Mouse (Mus musculus) liver, postnatal 0 days (tissue): Measurements from ENCODE around the gene Tnni3k. TPM values are rescaled to one million over a fixed set of nuclear protein-coding genes. Genes with fewer than 3 reads are reported as not detected.

Source experiments
- ATAC-seq: fragments of 200-750 bp; cut with Nextera tagmentation; 2 replicates; pipeline ENCODE4 v1.8.0; 2017; ENCODE audit warnings: mild to moderate bottlenecking, moderate library complexity
- DNase-seq: peaks from one replicate; pipeline ENCODE4 v3.0.0-alpha.2; 2016
- H3K27ac ChIP-seq: fragments of 300-500 bp; sonication (generic); 2 replicates; pipeline ENCODE4 v1.5.1; 2014; ENCODE audit warnings: antibody characterized with exemption, moderate library complexity, mild to moderate bottlenecking, low read depth
- H3K27me3 ChIP-seq: fragments of 300-500 bp; sonication (generic); 2 replicates; pipeline ENCODE4 v1.6.1; 2014; ENCODE audit warnings: low read length, control low read depth, mixed read lengths; ENCODE audit not compliant: insufficient read depth
- H3K36me3 ChIP-seq: fragments of 300-500 bp; sonication (generic); replicated peaks from 2 replicates; pipeline ENCODE4 v1.6.1; 2014; ENCODE audit warnings: mild to moderate bottlenecking, control low read depth, low read length, moderate library complexity, mixed read lengths; ENCODE audit not compliant: insufficient read depth
- H3K4me1 ChIP-seq: fragments of 300-500 bp; sonication (generic); 2 replicates; pipeline ENCODE4 v1.6.1; 2014; ENCODE audit warnings: antibody characterized with exemption, mild to moderate bottlenecking, control low read depth; ENCODE audit not compliant: insufficient read depth
- H3K4me2 ChIP-seq: fragments of 300-500 bp; sonication (generic); 2 replicates; pipeline ENCODE4 v1.6.1; 2014; ENCODE audit warnings: low read depth, mild to moderate bottlenecking, low read length, moderate library complexity, mixed read lengths
- H3K4me3 ChIP-seq: fragments of 300-500 bp; sonication (generic); 2 replicates; pipeline ENCODE4 v1.5.1; 2014; ENCODE audit warnings: low read depth, low read length
- H3K9ac ChIP-seq: fragments of 300-500 bp; sonication (generic); replicated peaks from 2 replicates; pipeline ENCODE4 v1.6.1; 2014; ENCODE audit warnings: mild to moderate bottlenecking, moderate library complexity
- H3K9me3 ChIP-seq: fragments of 300-500 bp; sonication (generic); 2 replicates; pipeline ENCODE4 v1.6.1; 2016; ENCODE audit warnings: mild to moderate bottlenecking, control low read depth, low read length, mixed read lengths
- CTCF ChIP-seq: sonication (generic); IDR thresholded peaks from 2 replicates; pipeline ENCODE4 v1.5.1; 2016; ENCODE audit warnings: antibody characterized with exemption, low read depth
- EP300 ChIP-seq: IDR thresholded peaks from 2 replicates; pipeline ENCODE4 v1.6.1; 2016; ENCODE audit warnings: antibody characterized with exemption, low read depth, mild to moderate bottlenecking
- WGBS: fragments of 180-500 bp; shearing (Covaris S2); extraction: QIAGEN DNeasy Blood & Tissue Kit; methylation state at CpG from one replicate; pipeline ENCODE4 v1.1.7; 2014; ENCODE audit not compliant: insufficient replicate concordance; 5-methylcytosine and 5-hydroxymethylcytosine counted together
- polyA plus RNA-seq: library from polyadenylated mRNA; unstranded; fragments of >200 nt; fragmentation: Nextera tagmentation; extraction: Ambion mirVana; gene quantifications from 2 replicates; pipeline ENCODE4 v1.2.1, GENCODE M21; 2015

The Tnni3k gene
- polyA plus RNA-seq, 1 experiment from 2014 or later: not detected

- Histone ChIP-seq H3K27me3 (no peaks in the 10 kb centered on the region), H3K4me2 (no peak overlapping the region), H3K27ac (no peak overlapping the region), H3K4me3 (no peak overlapping the region), H3K9ac (no peak overlapping the region), H3K9me3 (no peaks in the 10 kb centered on the region), H3K4me1 (no peaks in the 10 kb centered on the region), H3K36me3 (no peaks in the 10 kb centered on the region)
- DNase-seq (no peak), ATAC-seq (no peak)
- TF ChIP-seq EP300 (no peak), CTCF (no peak)
- 46% methylated on average over 2 of the region's 2 CpGs for WGBS
Measured at GRCm38 (mm10) chr3:154815606-154816005, 239.6 kb downstream of the Tnni3k start.

GRCm38 (mm10) chr3:154812893-154813292, 242.3 kb downstream of the Tnni3k start:
- H3K4me3 ChIP-seq: no peak overlapping the region
- no peaks in the 10 kb centered on the region for H3K4me1 ChIP-seq
- TF ChIP-seq CTCF (no peak), EP300 (no peak)
- DNase-seq (no peak), ATAC-seq (no peak)
- H3K27ac ChIP-seq: no peak overlapping the region
- H3K36me3 ChIP-seq: no peaks in the 10 kb centered on the region
- no peak overlapping the region for H3K4me2 ChIP-seq
- H3K27me3 ChIP-seq: no peaks in the 10 kb centered on the region
- H3K9me3 ChIP-seq: no peaks in the 10 kb centered on the region
- no peak overlapping the region for H3K9ac ChIP-seq
- WGBS: 31% methylated on average over 1 of the region's 1 CpGs

DNA sequence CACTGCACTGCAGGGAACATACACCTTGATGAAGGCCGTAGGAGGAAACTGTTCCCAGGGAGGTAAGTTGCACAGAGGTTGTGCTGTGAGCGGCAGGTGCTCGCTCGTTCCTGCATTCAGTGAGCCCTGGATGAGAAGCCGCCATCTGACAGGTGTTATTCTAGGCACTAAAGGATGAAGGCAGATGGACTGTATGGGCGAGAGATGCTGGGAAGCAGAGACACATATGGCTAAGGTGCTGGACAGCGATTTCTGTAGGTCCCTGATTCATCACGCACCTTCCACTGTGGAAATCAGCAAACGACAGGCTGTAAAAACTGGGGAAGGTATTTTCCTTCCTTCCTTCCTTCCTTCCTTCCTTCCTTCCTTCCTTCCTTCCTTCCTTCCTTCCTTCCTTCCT, 243.4 kb downstream of the Tnni3k start:
- 62% methylated on average over 9 of the region's 9 CpGs for WGBS
- ATAC-seq (no peak), DNase-seq (no peak)
- Histone ChIP-seq H3K36me3 (no peaks in the 10 kb centered on the region), H3K9ac (no peak overlapping the region), H3K4me1 (no peaks in the 10 kb centered on the region), H3K27me3 (no peaks in the 10 kb centered on the region), H3K4me2 (no peak overlapping the region), H3K9me3 (no peaks in the 10 kb centered on the region), H3K27ac (no peak overlapping the region), H3K4me3 (no peak overlapping the region)
- TF ChIP-seq EP300 (no peak), CTCF (no peak)

- Histone ChIP-seq H3K4me1 (no peaks in the 10 kb centered on the region), H3K36me3 (no peaks in the 10 kb centered on the region), H3K9ac (no peak overlapping the region), H3K27me3 (no peaks in the 10 kb centered on the region), H3K9me3 (no peaks in the 10 kb centered on the region), H3K4me2 (no peak overlapping the region), H3K27ac (no peak overlapping the region), H3K4me3 (no peak overlapping the region)
- no peak for TF ChIP-seq EP300
- no peak for TF ChIP-seq CTCF
- WGBS: 49% methylated on average over 9 of the region's 9 CpGs
- DNase-seq: no peak
- no peak for ATAC-seq
Measured at GRCm38 (mm10) chr3:154811281-154811680, 243.9 kb downstream of the Tnni3k start.

DNA sequence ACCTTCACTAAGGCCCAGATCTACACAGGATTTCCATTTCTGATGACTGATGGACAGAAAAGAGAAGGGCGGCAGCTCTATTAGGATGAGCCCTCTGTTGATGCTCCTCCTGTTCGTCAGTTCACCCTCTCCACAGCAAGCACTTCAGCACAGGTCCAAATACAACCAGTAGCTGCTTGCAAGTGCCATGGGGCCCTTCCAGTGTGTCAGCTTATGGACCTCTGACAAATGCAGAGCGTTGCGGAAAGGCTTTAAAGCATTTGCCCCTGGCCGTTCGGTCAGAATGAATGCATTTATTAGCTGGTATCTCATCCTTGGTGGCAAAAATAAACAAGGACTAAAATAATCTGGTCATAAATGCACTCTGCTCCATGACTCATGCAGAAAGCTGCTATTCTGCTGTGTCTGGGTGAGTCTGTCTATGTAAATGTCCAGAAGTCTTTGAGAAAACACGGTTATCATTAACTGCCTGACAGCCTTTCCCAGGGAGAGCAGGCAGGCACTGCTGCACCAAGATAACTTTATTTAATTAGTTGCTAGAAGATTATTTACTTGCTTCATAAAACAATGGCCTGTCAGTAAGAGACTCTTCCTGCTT, 244.8 kb downstream of the Tnni3k start:
- H3K36me3 ChIP-seq: no peaks in the 10 kb centered on the region
- H3K4me3 ChIP-seq: no peak overlapping the region
- no peaks in the 10 kb centered on the region for H3K4me1 ChIP-seq
- no peak for TF ChIP-seq CTCF
- TF ChIP-seq EP300: no peak
- H3K9me3 ChIP-seq: no peaks in the 10 kb centered on the region
- no peaks in the 10 kb centered on the region for H3K27me3 ChIP-seq
- WGBS: 56% methylated on average over 7 of the region's 7 CpGs
- no peak overlapping the region for H3K27ac ChIP-seq
- no peak overlapping the region for H3K9ac ChIP-seq
- no peak for DNase-seq
- no peak for ATAC-seq
- H3K4me2 ChIP-seq: no peak overlapping the region

GRCm38 (mm10) chr3:154806626-154807025, 248.6 kb downstream of the Tnni3k start:
- 32% methylated on average over 7 of the region's 7 CpGs for WGBS
- no peak for TF ChIP-seq CTCF
- Histone ChIP-seq H3K9ac (no peak overlapping the region), H3K4me2 (no peak overlapping the region), H3K27me3 (no peaks in the 10 kb centered on the region), H3K27ac (no peak overlapping the region), H3K4me1 (no peaks in the 10 kb centered on the region), H3K36me3 (no peaks in the 10 kb centered on the region), H3K9me3 (no peaks in the 10 kb centered on the region), H3K4me3 (no peak overlapping the region)
- no peak for DNase-seq
- ATAC-seq: peak; percentile 23; the same call in 1 of the 2 replicates

GRCm38 (mm10) chr3:154800888-154801429, 254.2 kb downstream of the Tnni3k start:
- no peaks in the 10 kb centered on the region for H3K4me1 ChIP-seq
- no peak overlapping the region for H3K4me3 ChIP-seq
- H3K27ac ChIP-seq: no peak overlapping the region
- no peak overlapping the region for H3K4me2 ChIP-seq
- no peaks in the 10 kb centered on the region for H3K36me3 ChIP-seq
- H3K9ac ChIP-seq: no peak overlapping the region
- no peaks in the 10 kb centered on the region for H3K9me3 ChIP-seq
- no peaks in the 10 kb centered on the region for H3K27me3 ChIP-seq
- WGBS: 78% methylated on average over 8 of the region's 8 CpGs
- ATAC-seq: no peak
- DNase-seq: no peak
- TF ChIP-seq CTCF (no peak), EP300 (no peak)
